Mouse (Mus musculus) small intestine, adult 2 months (tissue): ENCODE measurements around the gene Ceacam10.

ENCODE experiments used
- CTCF ChIP-seq: fragments of 200-500 bp; IDR thresholded peaks from 2 replicates; pipeline ENCODE4 v1.5.1; 2012; ENCODE audit warnings: low read depth, mild to moderate bottlenecking, control low read depth, inconsistent platforms, low read length, moderate library complexity, mixed read lengths; ENCODE audit not compliant: insufficient replicate concordance, insufficient read length; ENCODE audit errors: extremely low read depth
- POLR2A ChIP-seq: fragments of 200-500 bp; IDR thresholded peaks from 2 replicates; pipeline ENCODE4 v1.6.1; 2012; ENCODE audit warnings: low read depth, mild to moderate bottlenecking, control low read depth, inconsistent platforms, low read length, moderate library complexity

- TF ChIP-seq CTCF (no peak), POLR2A (no peak)
Measured at GRCm38 (mm10) chr7:24751610-24752009, 25.4 kb upstream of the Ceacam10 start.
